Mouse (Mus musculus) hindlimb bud, embryonic 11.5 days (tissue): Measurements from ENCODE around the gene Fam186a.
A peak's percentile ranks its signal among the peaks of the same experiment; 100 is the strongest.

Experiments used
- DNase-seq: peaks from one replicate; pipeline ENCODE4 v3.0.0-alpha.2; 2012; ENCODE audit warnings: low read depth, low spot score; ENCODE audit errors: extremely low spot score

Gene Fam186a

GRCm38 (mm10) chr15:99875334-99875869, 91.5 kb downstream of the Fam186a start, which contains the start of gene Lima1:
Gene Lima1, minus strand, starts transcription at chr15:99875456.
- DNase-seq, result peak; percentile 54

- no peak for DNase-seq
These were observed 92.1 kb downstream of the Fam186a start for GRCm38 (mm10) chr15:99874612-99875333.

GRCm38 (mm10) chr15:99872543-99872942, 94.3 kb downstream of the Fam186a start:
- DNase-seq, result no peak
